Mouse (Mus musculus) cerebellum, adult 11-12 months (tissue): ENCODE results near the gene Olfr1512.
A peak's percentile ranks its signal among the peaks of the same experiment; 100 is the strongest.
"Not testable (repeated sequence)": the region's sequence is repeated elsewhere in the genome, so short reads cannot be mapped to it uniquely, and the experiment has no call there.

Experiments used
- DNase-seq: peaks from one replicate; pipeline ENCODE4 v3.0.0; 2022

Olfr1512 gene

GRCm38 (mm10) chr14:52379068-52379467 lies at the start of gene Olfr1512:
Olfr1512 (minus strand) TSS chr14:52379168.
- DNase-seq = no peak

DNA sequence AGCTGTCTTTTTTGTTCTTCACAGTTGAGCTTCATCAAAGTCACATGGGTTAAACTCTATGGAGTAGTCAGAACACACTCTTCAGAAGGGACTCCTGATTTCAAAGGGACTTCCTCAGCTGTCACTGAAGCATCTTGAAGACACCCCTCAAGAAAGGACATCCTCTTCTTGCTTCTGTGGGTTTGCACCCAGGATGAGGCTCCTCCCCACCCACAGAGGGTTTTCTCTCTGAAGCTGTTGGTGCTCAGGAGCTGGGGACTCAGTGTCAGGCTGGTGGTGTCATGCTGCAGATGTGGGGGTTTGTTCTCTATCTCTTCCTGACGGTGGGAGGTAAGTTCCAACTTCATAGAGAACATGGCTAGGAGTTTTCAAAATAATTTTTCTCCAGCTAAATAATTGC lies 48.7 kb upstream of the Olfr1512 start:
- DNase-seq = no peak

DNA sequence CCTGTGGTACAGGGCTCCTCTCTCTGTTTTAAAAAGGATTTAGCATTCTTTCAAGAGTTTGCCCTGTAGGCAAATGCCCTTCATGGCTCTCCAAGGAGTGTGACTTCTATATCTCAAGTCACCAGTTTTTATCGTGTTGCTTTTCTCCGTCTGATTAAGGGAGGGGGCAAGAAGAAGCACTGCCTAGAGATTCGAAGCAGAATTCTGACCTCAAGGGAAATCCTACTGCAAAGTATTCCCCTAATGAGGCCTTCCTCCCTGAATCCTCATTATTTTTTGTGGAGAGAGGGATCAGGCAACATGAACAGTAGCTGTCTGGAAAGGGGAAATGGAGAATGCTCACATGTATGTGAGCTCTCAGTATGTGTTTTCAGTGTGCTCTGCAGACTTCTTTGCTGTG lies 35.3 kb upstream of the Olfr1512 start, which contains the start of gene Olfr1510:
TSS of gene Olfr1510 (minus strand) at position 101 of the 400 bp plus-strand sequence.
- DNase-seq = no peak

- DNase-seq = not testable (repeated sequence)
Observed at GRCm38 (mm10) chr14:52410142-52410919, 31.4 kb upstream of the Olfr1512 start.

- no peak for DNase-seq
Observed at GRCm38 (mm10) chr14:52397279-52397678, 18.3 kb upstream of the Olfr1512 start, which contains the start of gene Olfr1511. Olfr1511 (minus strand) TSS chr14:52397379.

DNA sequence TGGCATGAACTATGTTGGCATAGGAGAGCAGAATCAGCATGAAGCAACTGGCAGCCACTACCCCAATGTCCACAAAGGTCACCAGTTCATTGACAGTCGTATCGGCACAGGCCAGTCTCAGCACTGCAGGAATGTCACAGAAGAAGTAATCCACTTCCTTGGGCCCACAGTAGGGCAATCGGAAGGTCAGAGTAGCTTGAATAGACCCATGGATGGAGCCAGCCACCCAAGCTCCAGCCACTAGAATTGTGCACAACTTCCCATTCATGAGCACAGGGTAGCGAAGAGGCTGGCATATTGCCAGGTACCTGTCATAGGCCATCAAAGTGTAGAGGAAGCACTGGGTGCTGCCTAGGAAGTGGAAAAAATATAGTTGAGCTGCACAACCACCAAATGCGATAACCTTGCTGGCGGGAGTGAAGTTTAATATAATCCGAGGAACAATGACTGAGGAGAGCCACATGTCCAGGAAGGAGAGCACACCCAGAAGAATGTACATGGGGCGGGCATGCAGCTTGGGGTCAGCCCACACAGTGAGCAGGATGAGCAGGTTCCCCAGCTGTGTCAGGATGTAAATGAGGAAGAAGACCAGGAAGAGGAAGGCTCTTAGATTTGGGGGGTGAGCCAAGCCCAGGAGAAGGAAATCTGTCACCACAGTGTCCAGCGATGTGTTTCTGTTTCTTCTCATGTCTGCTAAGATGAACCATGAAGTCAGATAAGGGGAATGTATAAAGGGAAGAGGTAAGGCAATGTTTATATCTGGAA lies 11.3 kb upstream of the Olfr1512 start:
- DNase-seq = not testable (repeated sequence)

GRCm38 (mm10) chr14:52368741-52369140 lies 10.2 kb downstream of the Olfr1512 start:
- no peak for DNase-seq

DNA sequence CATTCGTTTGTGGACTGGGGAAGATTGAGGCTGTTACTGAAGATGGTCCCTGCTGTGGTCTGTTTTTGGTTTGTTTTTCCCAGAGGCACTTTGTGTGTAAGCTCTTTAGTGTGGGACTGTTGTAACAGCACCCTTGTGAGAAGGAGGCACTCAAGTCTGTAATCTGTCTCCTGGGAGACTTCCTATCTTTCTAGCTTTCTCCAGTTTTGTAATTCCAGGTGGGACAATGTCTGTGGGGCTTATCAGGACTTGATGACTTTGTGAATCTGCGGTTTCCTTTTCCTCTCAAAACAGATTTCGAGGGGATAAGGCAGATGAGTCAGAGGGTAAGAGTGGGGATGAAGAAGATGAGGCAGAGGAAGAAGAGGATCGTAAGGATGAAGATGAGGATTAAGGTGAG lies 22.7 kb downstream of the Olfr1512 start, which contains the start of gene Olfr1513:
TSS of gene Olfr1513 (minus strand) at position 101 of the 400 bp plus-strand sequence.
- no peak for DNase-seq

DNA sequence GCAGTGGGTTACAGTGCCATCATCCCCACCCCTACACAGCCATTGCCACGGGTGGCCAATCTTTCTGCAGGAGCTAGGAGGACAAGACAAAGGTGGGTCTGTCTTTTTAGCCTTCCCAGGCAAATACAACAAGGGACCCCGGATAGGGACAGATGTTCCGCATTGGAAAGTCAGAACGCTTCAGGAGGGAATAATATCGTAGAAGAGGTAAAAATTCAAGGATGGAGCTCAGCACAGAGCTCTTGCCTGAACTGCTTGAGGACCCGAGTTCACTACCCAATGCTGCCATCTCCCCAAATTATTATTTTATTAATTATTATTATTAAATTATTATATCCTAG lies 39.5 kb downstream of the Olfr1512 start:
- no peak for DNase-seq

- DNase-seq = peak; percentile 43
Observed at GRCm38 (mm10) chr14:52338751-52339511, 40.0 kb downstream of the Olfr1512 start.

DNA sequence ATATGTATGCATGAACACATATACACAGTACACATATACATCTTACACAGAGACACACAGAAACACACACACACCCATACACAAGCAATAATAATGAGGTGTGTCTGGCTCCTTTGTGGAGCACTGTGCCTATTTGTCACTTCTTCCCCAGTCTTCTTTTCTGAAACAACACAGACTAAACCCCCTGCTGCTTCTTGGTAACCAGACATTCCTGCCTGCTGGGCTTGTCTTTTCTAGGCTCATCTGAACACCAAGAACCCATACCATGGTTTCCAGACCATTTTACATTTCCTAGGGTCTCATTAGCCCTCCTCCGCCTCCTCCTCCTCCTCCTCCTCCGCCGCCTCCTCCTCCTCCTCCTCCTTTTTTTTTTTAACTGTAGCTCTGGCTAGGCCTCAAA lies 46.8 kb downstream of the Olfr1512 start:
- DNase-seq = no peak

DNA sequence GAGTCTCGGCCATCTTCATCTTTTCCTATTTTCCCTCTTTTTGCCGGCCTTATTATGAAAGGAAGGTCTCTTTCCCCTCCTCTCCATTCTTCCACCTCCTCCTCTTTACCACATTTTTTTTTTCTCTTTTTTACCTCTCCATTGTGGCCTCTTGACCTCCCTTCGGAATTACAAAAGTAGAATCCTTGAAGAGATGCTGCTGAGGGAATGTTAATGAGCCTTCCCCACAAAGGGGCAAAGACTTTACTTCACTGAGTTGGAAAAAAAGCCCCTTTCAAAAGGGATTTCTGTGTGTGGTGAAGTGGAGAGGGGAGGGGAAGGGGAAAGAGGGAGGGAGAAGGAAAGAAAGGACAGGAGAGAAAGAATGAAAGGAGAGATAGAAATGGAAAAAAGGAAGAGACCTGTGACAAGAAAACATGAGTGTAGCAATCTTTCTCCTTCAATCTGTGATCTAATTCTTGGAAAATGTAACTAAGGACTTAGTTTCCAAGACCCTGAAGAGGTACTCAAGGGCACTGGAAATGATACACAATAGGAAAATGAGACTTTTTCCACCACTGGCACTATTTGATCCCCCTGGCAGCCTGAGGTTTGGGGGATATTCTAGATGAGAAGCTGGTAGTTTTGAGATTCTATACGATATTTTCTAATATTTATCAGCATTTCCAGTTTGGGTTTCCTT lies 47.8 kb downstream of the Olfr1512 start:
- DNase-seq = no peak

GRCm38 (mm10) chr14:52327910-52328812 lies 50.8 kb downstream of the Olfr1512 start, which contains the start of gene Sall2:
Sall2 (minus strand) TSS chr14:52328762.
- no peak for DNase-seq

- DNase-seq = no peak
Observed at GRCm38 (mm10) chr14:52327375-52327901, 51.5 kb downstream of the Olfr1512 start.

- no peak for DNase-seq
Observed at GRCm38 (mm10) chr14:52325890-52326289, 53.1 kb downstream of the Olfr1512 start.
